Mouse (Mus musculus): ENCODE measurements around the gene Stt3a.
A peak's percentile ranks its signal among the peaks of the same experiment; 100 is the strongest.

Stt3a gene

GRCm38 (mm10) chr9:36767203-36768143 lies at the start of gene Stt3a:
TSS of gene Stt3a (minus strand) at chr9:36767679.
- peak; percentile 98 to 100 for DNase-seq

GRCm38 (mm10) chr9:36814486-36814885 lies 47.0 kb upstream of the Stt3a start:
- no peak for DNase-seq

GRCm38 (mm10) chr9:36808126-36808785 lies 40.8 kb upstream of the Stt3a start:
- DNase-seq, result no peak

- DNase-seq, result no peak
Observed at GRCm38 (mm10) chr9:36805256-36805975, 37.9 kb upstream of the Stt3a start.

GRCm38 (mm10) chr9:36803926-36804325 lies 36.4 kb upstream of the Stt3a start:
- no peak for DNase-seq

- no peak for DNase-seq
Observed at GRCm38 (mm10) chr9:36803386-36803785, 35.9 kb upstream of the Stt3a start.

GRCm38 (mm10) chr9:36802951-36803350 lies 35.5 kb upstream of the Stt3a start:
- no peak for DNase-seq

GRCm38 (mm10) chr9:36801961-36802360 lies 34.5 kb upstream of the Stt3a start:
- no peak for DNase-seq

GRCm38 (mm10) chr9:36796781-36797555 lies 29.5 kb upstream of the Stt3a start, which contains the start of gene Ei24:
TSS of gene Ei24 (minus strand) at chr9:36797393.
- DNase-seq, result peak; percentile 94 to 97

- no peak for DNase-seq
Observed at GRCm38 (mm10) chr9:36796224-36796623, 28.7 kb upstream of the Stt3a start.

GRCm38 (mm10) chr9:36795556-36795955 lies 28.1 kb upstream of the Stt3a start:
- no peak for DNase-seq

GRCm38 (mm10) chr9:36794487-36794886 lies 27.0 kb upstream of the Stt3a start:
- no peak for DNase-seq

GRCm38 (mm10) chr9:36792191-36792590 lies 24.7 kb upstream of the Stt3a start:
- no peak for DNase-seq

- no peak for DNase-seq
Observed at GRCm38 (mm10) chr9:36783921-36784320, 16.4 kb upstream of the Stt3a start.

GRCm38 (mm10) chr9:36769048-36769413 lies 1.6 kb upstream of the Stt3a start:
- DNase-seq, result no peak

GRCm38 (mm10) chr9:36768156-36769047 lies 923 bp upstream of the Stt3a start:
- DNase-seq, result peak; percentile 49 to 58

GRCm38 (mm10) chr9:36764378-36764777 lies 3.1 kb downstream of the Stt3a start:
- DNase-seq, result no peak

- no peak for DNase-seq
Observed at GRCm38 (mm10) chr9:36727034-36727755, 40.3 kb downstream of the Stt3a start, which contains the start of gene Chek1. TSS of gene Chek1 (minus strand) at chr9:36727065.

- DNase-seq, result peak; percentile 91 to 92
Observed at GRCm38 (mm10) chr9:36726131-36727033, 41.1 kb downstream of the Stt3a start.
